Mouse (Mus musculus) Patski (cell line): ENCODE measurements around the gene Cox6b2. TPM values are rescaled to one million over a fixed set of nuclear protein-coding genes. Genes with fewer than 3 reads are reported as not detected.
"Not testable (repeated sequence)": the region's sequence is repeated elsewhere in the genome, so short reads cannot be mapped to it uniquely, and the experiment has no call there.

ENCODE experiments used
- ATAC-seq: fragments of 100-300 bp; one replicate; pipeline ENCODE4 v1.8.0; 2021
- CTCF ChIA-PET: fragments of 350-600 bp; sonication (Branson Sonifier 250); formaldehyde crosslinking; loops from one replicate; lab custom pipeline; 2022; ENCODE audit warnings: inconsistent platforms; lab: Charles Lee
- POLR2A ChIA-PET: fragments of 350-600 bp; sonication (Branson Sonifier 250); formaldehyde crosslinking; loops from one replicate; lab custom pipeline; 2022; ENCODE audit warnings: antibody characterized with exemption, inconsistent platforms; lab: Charles Lee
- DNase-seq: peaks from one replicate; pipeline ENCODE4 v3.0.0-alpha.2; 2011; ENCODE audit warnings: low read depth, low spot score
- H3K27me3 ChIP-seq: fragments of 371-371 bp; one replicate; pipeline ENCODE4 v1.5.1; 2021
- CTCF ChIP-seq: fragments of 100-300 bp; IDR thresholded peaks from one replicate; pipeline ENCODE4 v1.5.1; 2021
- in situ Hi-C: fragments of 300-500 bp; cut with MboI; formaldehyde crosslinking; loops from 3 replicates; pipeline ENCODE4 v1.11.1; 2018; ENCODE audit warnings: low pct_unique_long_range_greater_than_20kb, mixed read lengths
- polyA plus RNA-seq: library from polyadenylated mRNA; unstranded; gene quantifications from one replicate; pipeline ENCODE4 v1.2.3, GENCODE M21; 2021

Cox6b2 gene
- not detected for polyA plus RNA-seq

DNA sequence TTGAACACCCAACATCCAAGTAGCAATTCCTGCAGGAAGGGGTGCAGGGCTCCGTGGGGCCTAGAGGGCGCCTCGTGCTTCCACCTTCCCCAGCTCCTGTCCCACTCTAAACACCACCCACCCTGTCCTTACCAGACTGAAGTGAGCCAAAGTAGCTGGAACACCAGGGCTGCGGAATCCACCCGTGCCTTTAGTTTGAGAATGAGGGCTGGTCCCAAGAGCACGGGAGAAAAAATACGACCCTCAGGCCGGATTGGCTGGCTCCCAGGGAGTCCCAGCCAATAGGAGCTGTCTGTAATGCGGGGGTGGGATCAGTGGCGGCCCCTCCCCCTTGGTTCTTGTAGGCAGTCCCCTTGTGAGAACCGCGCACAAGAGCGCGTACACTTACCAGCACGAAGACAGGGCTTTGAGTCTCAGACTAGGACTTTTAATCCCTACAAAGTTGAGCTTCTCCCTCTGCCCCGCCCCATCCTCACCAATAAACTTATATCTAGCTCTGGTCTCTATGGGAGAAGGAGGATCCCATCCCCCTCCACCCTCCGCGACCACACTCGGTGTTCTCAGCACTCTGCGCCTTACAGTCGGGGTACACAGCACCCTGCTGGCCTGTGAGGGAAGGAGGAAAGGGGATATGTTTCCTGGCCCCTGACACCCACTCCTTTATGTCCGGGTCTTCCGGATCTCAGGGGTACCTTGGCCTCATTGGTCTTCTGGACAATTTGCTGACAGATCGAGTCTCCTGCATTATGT, at the start of gene Cox6b2:
Cox6b2 (minus strand) TSS at position 274 of the 750 bp plus-strand sequence.
- H3K27me3 ChIP-seq = no peaks in the 10 kb centered on the region
- ChIA-PET POLR2A (interaction anchor here (0.6 to 1.4 kb wide), 4 partner anchors 10 to 26 kb away, joined by 3 to 4 read pairs (median 3); no protein-coding TSS in a partner anchor), CTCF (no interaction called here)
- DNase-seq (no peak), ATAC-seq (no peak)
- no peak for TF ChIP-seq CTCF
- in situ Hi-C loops = no loop called here

DNA sequence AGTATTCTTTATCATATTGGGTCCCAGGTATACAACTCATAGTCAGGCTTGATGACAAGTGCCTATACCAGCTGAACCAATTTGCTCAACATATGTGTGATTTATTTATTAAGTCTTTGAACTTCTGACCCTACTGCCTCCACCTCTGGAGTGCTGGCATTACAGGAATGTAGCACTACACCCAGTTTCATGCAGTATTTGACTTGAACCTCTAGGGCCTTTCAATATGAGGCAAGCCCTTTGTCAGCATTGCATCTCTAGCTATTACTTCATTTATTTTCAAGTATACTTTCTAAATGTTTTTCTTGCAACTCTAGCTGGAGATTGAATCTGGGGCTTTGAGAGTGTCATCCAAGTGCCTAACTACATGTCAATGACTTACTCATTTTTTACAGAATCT, 49.4 kb upstream of the Cox6b2 start:
- ATAC-seq = no peak
- ChIA-PET POLR2A (interaction anchor here (1.4 kb wide), 1 partner anchor 10 kb away, joined by 3 read pairs; the partner anchor contains the start of gene Ube2s), CTCF (no interaction called here)
- in situ Hi-C loops = loop anchor here (10.0 kb wide), 2 partner anchors 177 to 247 kb away; no protein-coding TSS in a partner anchor
- no peak for TF ChIP-seq CTCF
- DNase-seq = no peak
- H3K27me3 ChIP-seq = no peaks in the 10 kb centered on the region

DNA sequence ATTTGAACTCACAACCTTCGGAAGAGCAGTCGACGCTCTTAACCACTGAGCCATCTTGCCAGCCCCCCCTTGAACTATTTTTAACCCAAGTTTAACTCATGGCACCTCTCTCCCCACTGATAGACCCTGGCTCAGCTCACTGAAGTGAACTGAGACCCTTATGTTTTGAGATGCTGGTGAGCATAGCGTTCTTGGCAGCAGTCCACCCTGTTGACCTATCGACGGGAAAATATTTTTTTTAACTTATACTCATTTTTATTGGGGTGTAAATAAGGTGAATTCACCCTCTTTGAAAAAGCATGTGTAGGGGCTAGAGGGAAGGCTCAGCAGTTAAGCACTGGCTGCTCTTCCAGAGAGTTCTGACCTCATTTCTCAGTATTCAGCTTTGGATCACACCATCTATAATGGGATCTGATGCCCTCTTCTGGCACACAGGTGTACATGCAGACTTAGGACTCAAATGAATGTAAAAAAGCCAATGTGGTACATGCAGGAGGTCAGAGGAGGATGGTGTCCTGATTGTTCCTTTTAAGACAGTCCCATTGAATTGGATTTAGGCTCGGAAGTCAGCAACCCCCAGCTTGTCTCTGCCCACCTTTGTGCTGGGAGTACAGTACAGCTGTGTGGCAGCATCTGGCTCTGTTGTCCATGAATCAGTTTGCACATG, 43.0 kb upstream of the Cox6b2 start:
- DNase-seq = no peak
- ChIA-PET POLR2A (interaction anchor here (0.7 to 1.1 kb wide), 4 partner anchors 10 to 128 kb away, joined by 3 to 4 read pairs (median 3); partner anchors contain the start of gene Ube2s), CTCF (interaction anchor here (0.7 to 3.4 kb wide), 7 partner anchors 10 to 141 kb away, joined by 3 to 21 read pairs (median 4); partner anchors contain the start of gene Hspbp1)
- no peaks in the 10 kb centered on the region for H3K27me3 ChIP-seq
- in situ Hi-C loops = loop anchor here (5.0 to 10.0 kb wide), 2 partner anchors 61 to 89 kb away; no protein-coding TSS in a partner anchor
- no peak for ATAC-seq
- TF ChIP-seq CTCF = peak; percentile 69

DNA sequence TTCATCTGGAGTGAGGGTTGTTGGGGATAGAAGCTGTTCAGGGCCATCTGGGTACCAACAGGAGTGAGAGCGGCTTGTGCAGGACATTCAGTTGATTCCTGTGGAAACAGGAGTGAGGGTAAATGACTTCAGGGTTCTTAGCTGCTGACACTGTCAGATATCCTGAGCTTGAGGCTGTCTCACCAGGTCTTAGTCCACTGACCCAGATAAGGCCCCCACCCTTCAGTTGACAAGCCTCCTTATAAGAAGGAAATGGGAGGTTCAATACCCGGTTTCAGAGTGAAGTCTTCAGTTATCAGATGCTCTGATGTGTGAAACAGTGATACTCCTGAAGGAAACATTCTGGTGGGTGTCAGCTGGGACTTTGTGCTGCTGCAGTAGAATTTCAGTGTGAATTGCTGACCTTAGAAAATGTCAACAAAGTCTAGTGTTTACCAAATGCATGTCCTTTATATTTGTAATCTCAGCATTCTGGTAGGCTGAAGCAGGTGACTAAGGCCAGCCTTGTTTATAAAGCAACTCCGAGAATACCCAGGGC, 41.8 kb upstream of the Cox6b2 start:
- no peaks in the 10 kb centered on the region for H3K27me3 ChIP-seq
- ATAC-seq = no peak
- DNase-seq = no peak
- POLR2A ChIA-PET = interaction anchor here (0.6 to 1.2 kb wide), 2 partner anchors 12 to 201 kb away, joined by 3 to 5 read pairs; partner anchors contain the start of gene Zfp579
- CTCF ChIA-PET = interaction anchor here (1.4 to 3.4 kb wide), 3 partner anchors 11 to 76 kb away, joined by 3 to 21 read pairs (median 4); no protein-coding TSS in a partner anchor
- no peak for TF ChIP-seq CTCF
- in situ Hi-C loops = loop anchor here (5.0 to 10.0 kb wide), 2 partner anchors 60 to 87 kb away; no protein-coding TSS in a partner anchor

DNA sequence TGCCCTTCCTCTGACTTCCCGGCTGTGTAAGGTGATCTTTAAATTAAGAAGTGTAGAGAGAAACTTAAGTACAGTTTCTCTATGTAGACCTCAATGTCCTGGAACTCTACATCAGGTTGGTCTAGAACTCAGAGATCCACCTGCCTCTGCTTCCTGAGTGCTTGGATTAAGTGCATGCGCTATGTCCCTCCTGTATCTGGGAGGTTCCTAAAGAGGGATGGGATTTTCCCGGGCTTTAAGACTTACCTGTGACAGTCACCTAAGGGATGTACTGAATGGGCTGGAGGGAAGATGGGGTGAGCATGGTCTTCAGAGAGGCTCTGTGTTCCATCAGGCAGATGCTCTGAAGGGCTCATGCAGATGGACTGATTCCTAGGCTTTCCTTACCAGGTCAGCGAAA, 40.8 kb upstream of the Cox6b2 start:
- in situ Hi-C loops = loop anchor here (10.0 kb wide), 1 partner anchor 59 kb away; no protein-coding TSS in a partner anchor
- TF ChIP-seq CTCF = no peak
- DNase-seq (no peak), ATAC-seq (no peak)
- CTCF ChIA-PET = interaction anchor here (1.4 to 3.4 kb wide), 3 partner anchors 13 to 75 kb away, joined by 3 to 21 read pairs (median 4); no protein-coding TSS in a partner anchor
- POLR2A ChIA-PET = interaction anchor here (0.6 to 0.9 kb wide), 2 partner anchors 52 to 115 kb away, joined by 3 to 5 read pairs; no protein-coding TSS in a partner anchor
- H3K27me3 ChIP-seq = no peaks in the 10 kb centered on the region

DNA sequence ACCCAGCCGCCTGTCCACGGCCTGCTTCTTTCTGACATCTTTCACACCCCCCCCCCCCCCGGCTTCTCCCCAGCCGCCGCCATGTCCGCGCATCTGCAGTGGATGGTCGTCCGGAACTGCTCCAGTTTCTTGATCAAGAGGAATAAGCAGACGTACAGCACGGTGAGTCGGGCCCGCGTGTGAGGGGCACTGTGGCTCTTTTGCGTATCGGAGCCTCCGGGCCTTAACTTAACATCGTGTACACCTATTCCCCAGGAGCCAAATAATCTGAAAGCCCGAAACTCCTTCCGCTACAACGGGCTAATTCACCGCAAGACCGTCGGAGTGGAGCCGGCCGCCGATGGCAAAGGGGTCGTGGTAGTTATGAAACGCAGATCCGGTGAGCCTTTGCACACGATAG, 40.4 kb upstream of the Cox6b2 start:
- DNase-seq, ATAC-seq: not testable (repeated sequence)
- in situ Hi-C loops = loop anchor here (10.0 kb wide), 1 partner anchor 58 kb away; no protein-coding TSS in a partner anchor

DNA sequence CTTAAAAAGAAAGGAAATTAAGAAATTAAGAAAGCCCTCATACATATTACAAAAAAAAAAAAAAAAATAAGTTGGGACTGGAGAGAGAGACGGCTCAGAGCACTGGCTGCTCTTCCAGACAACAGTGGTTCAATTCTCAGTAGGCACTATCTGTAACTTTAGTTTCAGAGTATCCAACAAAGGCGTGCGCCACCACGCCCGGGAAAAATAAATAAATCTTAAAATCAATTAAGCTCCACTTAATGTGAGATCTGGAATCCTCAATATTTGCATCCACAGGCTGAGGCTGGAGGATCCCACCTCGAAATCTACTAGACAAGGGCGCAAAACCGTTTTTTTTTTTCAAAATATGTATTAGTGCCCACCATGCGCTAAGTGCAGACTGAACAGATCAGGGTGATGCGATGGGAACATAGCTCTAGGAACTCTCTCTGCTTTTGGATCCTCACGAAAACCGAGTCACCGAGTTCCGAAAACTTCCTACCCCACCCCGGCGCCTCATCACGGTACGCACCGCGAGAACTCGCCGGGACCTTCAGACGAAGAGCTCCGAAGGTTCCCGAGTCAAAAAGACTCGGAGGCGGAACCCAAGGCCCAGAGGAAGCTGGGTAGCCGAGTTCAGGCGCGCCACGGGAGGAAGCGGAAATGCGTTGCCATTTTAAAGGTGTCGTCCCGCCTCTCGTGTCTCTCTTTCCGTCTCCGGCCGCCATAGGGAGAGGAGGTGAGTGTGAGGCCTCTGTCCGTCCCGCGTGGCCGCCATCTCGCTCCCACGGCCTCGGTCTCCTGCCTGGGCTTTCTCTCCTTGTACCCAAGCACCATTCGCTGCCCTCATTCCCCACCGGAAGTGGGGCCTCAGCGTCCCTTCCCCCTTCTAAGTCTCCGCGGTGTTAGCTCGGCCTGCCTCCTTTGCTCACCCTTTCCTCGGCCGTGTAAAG, 39.7 kb upstream of the Cox6b2 start, which contains the start of gene Rpl28:
Rpl28 (plus strand) TSS at position 597 of the 935 bp plus-strand sequence.
- CTCF ChIA-PET = interaction anchor here (0.9 kb wide), 1 partner anchor 168 kb away, joined by 3 read pairs; no protein-coding TSS in a partner anchor
- POLR2A ChIA-PET = interaction anchor here (0.6 to 1.3 kb wide), 5 partner anchors 15 to 222 kb away, joined by 3 to 5 read pairs (median 3); partner anchors contain the start of genes Fiz1, Gm44973 and Kmt5c
- DNase-seq (peak; percentile 85), ATAC-seq (peak; percentile 90)
- in situ Hi-C loops = loop anchor here (10.0 kb wide), 1 partner anchor 58 kb away; no protein-coding TSS in a partner anchor
- no peaks in the 10 kb centered on the region for H3K27me3 ChIP-seq
- TF ChIP-seq CTCF = no peak

More for the DNA sequence above, 40.4 kb upstream of the Cox6b2 start:
- H3K27me3 ChIP-seq = not testable (repeated sequence)
- ChIA-PET POLR2A (interaction anchor here (0.9 to 1.3 kb wide), 2 partner anchors 14 to 52 kb away, joined by 5 read pairs; no protein-coding TSS in a partner anchor), CTCF (interaction anchor here (0.9 kb wide), 1 partner anchor 169 kb away, joined by 3 read pairs; no protein-coding TSS in a partner anchor)

DNA sequence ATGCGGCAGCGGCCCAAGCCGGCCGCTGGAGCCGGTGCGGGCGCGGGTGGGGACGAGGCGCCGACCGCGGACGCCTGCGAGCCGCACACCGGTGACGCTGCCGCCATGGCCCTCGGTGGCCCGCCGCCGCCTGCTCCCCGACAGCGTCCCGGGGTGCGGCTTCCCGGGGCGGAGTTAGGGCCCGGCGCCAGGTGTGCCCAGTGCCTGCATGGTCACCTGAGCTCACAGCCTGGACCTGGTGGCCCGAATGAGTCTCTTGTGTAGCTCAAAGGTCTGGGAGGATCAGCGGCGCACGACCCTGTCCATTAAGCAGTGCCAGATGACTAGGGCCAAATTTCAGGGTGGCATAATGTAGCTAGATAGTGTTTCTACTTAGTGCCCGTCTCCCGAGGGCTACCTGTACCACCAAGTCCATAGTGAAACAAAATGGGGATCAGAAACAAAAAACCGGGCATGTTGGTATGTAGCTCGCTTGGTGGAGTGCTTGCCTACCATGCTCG, 36.6 kb upstream of the Cox6b2 start, which contains the start of gene Tmem238:
Tmem238 (minus strand) TSS at position 221 of the 500 bp plus-strand sequence.
- no peaks in the 10 kb centered on the region for H3K27me3 ChIP-seq
- ATAC-seq (no peak), DNase-seq (no peak)
- ChIA-PET CTCF (interaction anchor here (0.7 to 1.4 kb wide), 4 partner anchors 8 to 84 kb away, joined by 3 to 4 read pairs (median 3); partner anchors contain the start of gene Kmt5c), POLR2A (interaction anchor here (0.6 to 1.6 kb wide), 6 partner anchors 13 to 104 kb away, joined by 3 to 4 read pairs (median 4); partner anchors contain the start of gene Hspbp1)
- no peak for TF ChIP-seq CTCF
- in situ Hi-C loops = no loop called here
